Mouse (Mus musculus): Measurements from ENCODE around the gene Sestd1.

The Sestd1 gene

DNA sequence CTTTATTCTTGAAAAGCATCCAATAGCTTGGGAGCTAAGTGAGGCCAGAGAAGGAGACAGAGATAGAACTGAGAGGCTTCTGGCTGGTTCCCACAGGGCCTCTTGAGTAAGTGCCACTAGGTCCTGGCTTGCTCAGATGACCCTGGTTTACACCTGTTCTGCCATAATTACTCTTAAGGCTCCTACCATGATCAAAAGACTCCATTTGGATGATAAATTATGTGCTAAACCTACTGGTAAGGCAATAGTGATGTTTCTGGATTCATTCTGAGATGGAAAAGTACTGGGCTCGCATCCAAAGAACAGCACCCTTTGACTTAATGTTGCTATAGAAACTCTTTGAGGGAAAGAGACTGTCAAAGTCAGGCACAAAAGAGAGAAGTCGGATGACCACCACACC lies 106.1 kb downstream of the Sestd1 start:
- DNase-seq (ENCODE audit: inconsistent ontology term) = no peak

DNA sequence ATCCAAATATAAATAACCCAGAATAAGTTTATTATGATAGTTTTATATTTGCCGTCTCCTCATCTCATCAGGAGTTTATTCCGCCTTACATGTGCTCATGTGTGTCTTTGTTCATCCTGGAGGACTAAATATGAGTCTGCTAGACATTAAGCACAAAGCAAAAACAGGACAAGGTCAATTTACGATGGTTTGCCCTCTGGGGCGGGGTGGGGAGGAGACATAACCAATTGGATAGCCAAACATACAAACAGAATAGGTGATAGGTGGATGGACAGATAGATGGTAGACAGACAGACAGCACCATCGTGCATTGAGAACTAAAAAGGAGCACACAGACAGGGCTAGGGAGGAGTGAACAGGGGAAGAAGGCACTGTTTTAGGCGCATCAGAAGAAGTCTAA lies 106.6 kb downstream of the Sestd1 start:
- no peak for DNase-seq (ENCODE audit: inconsistent ontology term)

DNA sequence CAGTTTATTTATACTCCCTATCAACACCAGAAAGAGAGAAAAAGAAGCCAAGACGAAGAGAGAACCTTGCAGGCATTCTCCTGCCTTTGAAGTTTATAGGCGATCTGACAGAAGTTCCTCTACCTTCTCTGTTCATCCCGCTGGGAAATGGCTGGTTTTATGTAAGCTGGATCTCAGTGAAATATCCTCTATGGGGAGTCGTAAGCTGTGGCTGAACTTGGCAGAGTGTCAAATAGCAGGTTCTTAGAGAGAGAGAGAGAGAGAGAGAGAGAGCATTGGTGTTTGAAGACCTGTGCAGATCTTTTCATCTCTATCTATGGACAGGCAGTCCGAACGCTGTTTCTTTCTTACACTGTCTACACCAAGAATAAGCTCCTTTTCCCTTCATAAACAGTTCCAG lies 107.0 kb downstream of the Sestd1 start:
- no peak for DNase-seq (ENCODE audit: inconsistent ontology term)

DNA sequence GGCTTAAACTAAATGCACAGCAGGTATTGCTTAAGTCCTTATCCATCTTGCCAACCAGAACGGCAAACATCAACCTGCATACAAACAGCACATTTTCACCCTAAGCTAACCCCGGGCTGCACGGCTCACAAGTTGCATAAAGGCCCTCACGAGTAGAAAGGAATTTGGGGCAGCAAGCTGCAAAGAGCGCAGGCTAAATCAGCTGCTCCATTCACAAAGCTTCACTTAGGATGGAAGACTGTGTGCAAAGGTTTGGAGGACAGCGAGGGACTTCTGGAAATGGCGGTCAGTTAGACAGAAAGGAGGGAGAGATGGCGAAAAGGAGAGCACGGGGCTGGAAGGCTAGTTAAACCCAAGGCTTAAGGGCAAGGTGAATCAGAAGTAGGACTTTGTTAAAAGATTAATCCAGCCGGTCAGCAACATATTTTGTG lies 108.1 kb downstream of the Sestd1 start:
- peak; percentile 67 for DNase-seq (ENCODE audit: inconsistent ontology term)

DNA sequence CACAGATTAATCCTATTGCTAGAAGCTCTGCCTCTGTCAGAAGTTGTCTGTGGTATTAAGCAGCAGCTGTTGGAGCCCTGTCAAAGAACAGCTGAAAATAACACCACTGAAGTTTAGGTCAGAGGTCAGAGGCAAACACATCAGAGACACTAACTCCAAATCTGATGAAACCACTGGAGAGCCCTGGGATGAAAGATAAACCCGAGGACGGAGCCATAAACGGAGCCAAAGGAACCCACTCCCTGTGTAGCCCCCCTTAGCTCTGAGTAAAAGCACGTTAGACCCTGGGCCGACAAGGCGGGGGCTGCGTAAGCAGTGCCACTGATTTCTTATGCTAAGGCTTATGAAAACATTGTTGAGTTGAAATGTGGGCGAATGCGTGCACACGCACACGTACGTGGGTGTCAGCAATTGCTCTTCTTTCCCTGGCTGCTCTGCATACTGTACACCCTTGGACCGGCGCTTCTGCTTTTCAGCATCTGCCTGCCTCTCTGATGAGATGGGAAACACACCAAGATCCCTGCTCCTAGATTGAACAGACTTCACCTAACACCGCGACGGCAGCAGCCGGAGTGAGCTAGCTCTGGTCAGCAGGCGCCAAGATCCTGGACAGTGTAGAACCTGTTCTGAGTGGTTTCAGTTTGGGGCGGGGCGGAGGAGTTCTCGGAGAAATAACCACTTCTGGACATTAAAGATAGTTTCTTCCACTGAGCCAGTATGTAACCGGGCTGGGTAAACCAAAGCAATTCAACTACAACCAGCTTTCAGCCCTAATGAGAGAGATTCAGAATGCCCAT lies 108.8 kb downstream of the Sestd1 start:
- peak; percentile 61 for DNase-seq (ENCODE audit: inconsistent ontology term)

DNA sequence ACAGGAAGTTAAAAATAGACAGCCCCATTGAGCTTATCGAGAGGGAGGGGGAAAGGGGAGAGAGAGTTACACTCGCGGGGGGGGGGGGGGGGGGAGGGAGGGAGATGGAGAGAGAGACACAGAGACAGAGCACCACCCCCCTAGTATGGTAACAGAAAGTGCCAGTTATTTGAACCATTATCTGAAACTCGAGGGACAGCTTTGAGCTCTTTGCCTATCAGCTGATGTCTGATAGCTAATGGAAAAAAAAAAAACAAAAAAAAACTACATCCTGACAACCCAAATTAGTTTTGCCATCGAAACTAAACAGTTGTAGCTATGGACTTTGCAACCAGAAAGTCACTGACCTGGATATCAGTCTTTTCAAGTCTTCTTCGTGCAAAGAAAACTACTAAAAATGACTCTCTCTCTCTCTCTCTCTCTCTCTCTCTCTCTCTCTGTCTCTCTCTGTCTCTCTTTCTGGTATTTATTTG lies 109.7 kb downstream of the Sestd1 start, which contains the start of gene Ccdc141:
Gene Ccdc141 (minus strand): TSS at position 4 of the 473 bp plus-strand sequence.
- DNase-seq (ENCODE audit: inconsistent ontology term) = peak; percentile 52

DNA sequence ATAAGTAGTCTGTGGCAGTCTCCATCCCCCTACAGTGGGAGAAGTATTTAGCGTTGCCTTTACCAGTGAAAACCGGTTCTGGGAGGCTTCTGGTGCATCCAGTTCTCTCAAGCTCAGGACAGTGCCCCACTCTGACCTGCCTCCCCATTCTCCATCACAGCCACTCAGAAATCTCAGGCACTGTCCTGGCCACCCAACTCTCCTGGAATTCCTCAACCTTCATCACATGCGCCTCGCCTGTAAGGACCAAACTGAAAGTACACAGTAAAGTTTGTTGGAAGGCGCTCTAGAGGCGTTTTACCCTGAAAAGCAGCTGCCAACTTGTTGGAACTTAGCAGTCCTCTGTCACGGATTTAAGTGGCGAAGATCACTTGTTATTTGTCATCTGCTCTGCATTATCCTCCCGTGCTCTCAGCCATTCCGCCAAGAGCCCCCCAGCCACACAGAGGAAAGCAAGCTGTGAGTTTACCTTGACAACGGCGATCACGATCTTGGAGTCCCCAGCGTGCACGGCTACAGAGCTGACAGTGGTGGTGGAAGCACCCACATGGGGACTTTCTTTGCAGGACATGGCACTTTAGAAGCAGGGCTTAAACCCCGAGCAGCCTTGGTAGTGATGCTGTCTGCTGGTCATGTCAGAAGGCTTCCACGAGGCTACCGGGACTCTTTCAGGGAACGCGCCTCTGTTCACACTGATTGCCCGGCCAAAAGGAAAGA lies 110.3 kb downstream of the Sestd1 start:
- DNase-seq (ENCODE audit: inconsistent ontology term) = peak; percentile 66

DNA sequence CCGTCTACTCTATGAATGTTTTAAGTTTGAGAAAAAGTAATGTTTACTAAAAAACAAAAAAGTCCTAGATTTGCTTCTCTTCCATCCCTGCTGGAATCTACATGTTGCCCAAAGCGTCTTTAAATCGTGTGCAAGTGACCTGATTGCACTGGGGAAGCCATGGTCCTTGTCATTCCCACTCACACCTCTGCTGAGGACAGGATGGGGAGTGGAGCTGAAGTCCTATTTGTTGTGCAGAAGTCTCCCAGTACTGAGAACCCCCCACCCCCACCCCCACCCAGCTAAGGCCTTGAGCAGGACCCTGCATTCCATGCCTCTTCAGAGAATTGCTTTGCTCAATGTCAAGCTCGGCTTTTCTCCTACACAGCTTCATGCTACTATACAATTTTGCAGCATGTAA lies 111.2 kb downstream of the Sestd1 start:
- DNase-seq (ENCODE audit: inconsistent ontology term) = no peak

DNA sequence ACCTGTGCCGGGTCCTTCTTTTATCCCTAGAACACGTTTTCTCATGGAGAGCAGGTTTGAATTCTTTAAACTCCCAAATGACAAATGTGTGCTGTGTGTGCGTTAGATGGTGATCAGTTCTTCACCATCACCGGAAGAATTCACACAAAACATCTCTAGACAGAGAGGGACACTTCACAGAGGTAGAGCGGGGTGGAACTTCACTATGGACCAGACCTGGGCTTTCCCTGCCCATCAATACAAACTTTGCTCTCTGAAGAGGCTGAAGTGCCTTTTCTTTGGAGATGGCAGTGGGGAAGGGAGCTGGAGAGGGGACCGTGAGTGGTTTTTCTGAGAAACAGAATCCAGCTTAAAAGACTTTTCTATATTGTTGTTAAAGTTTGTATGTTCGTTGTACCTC lies 111.6 kb downstream of the Sestd1 start:
- DNase-seq (ENCODE audit: inconsistent ontology term) = no peak

DNA sequence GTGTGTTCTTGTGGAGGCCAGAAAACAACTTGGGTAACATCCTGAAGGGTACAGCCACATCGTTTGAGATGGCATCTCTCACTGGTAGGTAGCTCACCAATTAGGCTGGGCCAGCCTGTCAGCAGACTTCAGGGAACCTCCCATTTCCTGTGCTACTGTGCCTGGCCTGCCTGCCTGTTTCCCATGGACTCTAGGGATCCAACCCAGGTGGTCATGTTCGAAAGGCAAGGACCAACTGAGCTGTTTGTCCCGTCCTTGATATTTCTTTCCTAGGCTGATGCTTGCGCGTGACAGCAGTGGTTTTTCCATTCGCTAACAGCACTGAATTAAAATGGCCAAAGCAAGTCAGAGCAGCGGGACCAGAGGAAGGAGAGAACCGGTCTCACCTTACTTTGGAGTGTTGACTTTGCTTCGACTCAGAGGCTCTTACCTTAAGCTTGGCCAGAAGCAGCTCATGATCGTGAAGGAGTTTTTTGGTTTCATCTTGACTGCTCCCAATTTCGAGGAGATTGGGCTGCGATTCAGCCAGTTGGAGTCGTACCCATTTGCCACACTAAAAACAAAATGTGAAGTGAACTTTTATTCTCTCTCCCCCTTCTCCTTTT lies 112.2 kb downstream of the Sestd1 start:
- DNase-seq (ENCODE audit: inconsistent ontology term) = no peak

DNA sequence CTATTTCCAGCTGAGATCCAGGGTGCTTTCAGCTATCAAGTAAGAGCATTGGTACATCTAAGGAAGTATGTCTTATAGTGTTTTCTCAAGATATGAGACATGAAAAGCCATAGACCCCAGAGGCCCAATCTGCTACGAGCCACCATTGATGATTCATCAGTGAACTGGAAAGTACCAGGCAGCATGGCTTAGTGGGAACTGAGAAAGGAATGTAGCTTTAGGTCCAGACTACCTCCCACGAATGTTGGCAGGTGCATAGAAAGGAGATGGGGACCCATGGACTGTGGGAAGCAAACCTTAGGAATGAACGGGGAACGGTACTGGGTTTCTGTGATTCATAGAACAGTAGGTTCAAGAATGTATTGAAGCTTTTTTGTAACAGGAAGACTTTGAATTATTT lies 114.0 kb downstream of the Sestd1 start:
- DNase-seq (ENCODE audit: inconsistent ontology term) = peak; percentile 83

DNA sequence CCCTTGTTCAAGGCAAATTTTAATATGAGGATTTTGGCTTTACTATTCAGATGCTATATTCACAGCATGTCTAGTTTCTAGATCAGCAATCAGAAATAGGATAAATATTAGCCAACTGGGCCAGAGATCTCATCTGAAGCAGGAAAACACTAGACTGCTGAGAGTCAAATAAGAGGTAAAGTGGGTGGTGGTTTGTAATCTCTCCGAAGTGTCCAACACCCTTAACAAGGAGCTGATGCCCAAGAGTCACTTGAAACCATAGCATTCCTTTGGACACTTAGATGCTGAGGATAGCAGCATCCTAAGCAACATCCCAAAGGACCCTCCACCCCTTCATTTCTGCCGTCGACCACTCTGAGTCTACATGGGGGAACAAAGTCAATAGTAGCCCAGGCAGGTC lies 115.7 kb downstream of the Sestd1 start:
- no peak for DNase-seq (ENCODE audit: inconsistent ontology term)

DNA sequence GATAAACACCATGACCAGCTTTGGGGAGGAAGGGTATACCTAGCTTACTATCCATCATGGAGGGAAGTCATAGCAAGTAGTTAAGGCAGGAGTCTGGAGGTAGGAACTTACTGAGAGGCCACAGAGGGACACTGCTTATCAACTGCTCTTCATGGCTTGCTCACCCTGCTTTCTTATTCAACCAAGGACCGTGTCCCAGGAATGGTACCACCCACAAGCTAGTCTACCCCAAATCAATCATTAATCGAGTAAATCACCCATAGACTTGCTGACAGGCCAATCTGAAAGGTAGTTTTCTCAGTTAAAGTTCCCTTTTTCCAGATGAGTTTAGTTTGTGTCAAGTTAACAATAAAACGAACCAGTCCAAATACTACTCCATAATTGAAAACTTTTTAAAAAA lies 117.0 kb downstream of the Sestd1 start:
- no peak for DNase-seq (ENCODE audit: inconsistent ontology term)

DNA sequence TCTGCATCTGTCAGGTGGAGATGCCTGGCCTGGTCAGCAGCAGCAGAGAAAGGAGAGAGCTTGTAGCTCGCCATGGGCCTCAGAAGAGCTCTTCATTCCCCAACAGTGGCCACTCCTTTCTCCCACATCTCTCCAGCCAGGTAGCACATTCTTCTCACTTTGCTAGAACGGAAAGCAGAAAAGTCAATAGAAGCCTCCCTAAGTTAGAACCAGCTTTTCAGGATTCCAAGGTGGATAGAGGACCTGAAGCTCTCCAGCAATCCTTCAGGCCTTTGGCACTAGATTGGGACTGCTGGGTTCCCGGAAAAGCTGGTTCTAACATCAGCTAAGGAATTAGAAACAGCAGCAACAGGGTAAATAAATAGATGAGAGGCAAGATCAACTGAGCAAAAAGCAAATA lies 118.3 kb downstream of the Sestd1 start:
- DNase-seq (ENCODE audit: inconsistent ontology term) = no peak

DNA sequence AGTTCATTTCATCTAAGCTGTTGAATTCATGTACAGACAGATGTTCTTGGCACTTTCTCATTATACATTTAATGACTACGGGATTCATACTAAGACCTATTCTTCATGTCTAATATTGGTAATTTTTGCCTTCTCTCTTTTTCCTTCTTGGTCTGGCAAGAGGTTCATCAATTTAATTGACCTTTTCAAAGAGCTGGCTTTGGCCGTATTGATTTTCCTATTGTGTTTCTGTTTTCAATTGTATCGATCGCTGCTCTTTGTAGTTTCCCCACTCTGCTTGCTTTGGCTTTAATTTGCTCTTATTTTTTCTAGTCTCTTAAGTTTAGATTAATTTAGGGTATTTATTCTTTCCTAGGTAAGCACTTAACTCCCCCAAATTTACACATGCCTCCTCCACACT lies 122.8 kb downstream of the Sestd1 start:
- no peak for DNase-seq (ENCODE audit: inconsistent ontology term)

DNA sequence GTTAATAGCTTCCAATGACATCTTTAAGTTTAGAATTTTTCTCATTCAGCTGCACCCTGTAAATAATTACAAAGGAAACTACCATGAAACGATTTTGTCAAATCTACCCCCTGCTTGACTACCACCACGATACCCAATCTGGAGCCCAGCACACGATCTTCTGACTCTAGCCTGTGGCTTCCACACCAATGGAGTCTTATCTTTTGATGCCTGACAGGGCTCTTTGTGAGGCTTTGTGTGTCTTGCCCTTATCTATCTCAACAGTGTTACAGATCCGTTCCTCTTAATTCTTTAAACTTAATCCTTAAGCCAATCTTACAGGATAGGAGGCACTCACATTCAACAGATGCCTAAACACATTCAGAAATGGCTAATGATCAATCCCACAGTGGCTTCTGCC lies 126.3 kb downstream of the Sestd1 start:
- DNase-seq (ENCODE audit: inconsistent ontology term) = no peak

DNA sequence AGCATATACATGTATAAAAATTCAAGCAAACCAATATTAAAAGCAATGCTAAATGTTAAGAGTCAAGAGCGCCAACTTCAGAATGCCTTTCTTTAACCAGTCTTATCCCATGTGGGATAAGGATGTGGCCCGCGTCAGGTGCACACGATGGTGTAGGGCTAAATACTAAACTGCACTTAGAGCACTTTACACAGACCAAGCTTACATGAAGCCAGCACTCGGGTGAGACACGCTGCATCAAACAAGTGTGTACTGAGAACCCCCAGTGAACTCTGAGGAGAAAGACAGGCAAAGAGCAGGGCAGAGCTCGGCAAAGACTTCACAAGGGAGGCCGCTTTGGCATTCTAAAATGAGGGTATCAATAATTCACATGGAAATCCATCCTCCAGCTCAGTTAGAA lies 129.1 kb downstream of the Sestd1 start:
- no peak for DNase-seq (ENCODE audit: inconsistent ontology term)

DNA sequence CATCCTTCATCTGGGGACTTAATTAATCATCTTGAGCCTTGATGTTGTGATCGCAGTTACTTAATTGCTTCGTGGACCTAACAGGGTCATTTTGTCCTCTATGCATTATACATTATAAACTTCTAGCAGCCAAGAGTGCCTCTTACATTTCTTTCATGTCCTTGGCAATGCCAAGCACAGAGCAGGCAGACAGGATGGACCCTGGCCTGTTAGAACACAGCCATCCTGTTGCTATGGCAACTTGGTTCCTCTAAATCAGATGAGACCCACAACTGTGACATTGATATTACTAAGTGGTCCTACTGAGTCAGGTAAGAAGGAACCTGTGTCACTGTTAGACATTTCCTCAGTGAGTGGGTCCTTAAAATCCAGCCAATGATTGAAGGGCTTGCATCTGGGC lies 130.8 kb downstream of the Sestd1 start:
- DNase-seq (ENCODE audit: inconsistent ontology term) = no peak

DNA sequence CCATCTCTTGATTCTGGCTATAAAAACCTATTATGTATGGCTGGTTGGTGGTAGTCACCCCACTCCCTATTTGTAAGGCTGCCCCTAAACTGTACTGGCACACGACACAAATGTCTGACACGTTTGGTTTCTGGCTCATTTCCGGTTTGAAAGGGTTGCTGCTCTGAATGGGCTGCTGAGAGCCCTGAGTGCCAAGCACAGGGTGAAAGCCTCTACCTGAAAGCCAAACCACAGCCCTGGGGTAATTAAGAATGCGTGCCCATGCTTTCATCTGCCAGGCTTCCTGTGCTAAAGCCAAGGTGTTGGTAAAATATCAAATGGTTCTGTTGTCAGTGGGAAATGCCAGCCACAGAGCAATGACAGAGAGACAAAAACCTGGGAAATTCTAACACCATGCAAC lies 132.2 kb downstream of the Sestd1 start:
- peak; percentile 42 for DNase-seq (ENCODE audit: inconsistent ontology term)

DNA sequence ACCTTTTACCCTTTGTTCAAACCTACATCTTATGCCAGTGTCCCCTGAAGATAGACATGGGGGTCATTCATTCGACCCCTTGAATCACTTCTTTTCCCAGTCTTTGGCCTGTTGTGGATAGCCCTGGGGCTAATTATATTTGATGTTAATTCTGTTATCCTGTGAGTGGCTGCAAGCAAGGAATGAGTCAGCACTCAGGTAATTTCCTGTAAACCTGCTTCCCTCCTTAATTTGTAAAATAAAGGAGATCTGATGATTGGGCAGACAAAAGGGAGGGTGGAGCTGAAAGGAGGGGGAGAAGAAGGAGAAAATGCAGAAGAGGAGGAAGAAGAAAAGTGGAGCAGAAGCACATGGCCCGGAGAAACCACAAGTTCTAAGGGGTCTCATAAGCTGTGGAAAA lies 133.4 kb downstream of the Sestd1 start:
- no peak for DNase-seq (ENCODE audit: inconsistent ontology term)

DNA sequence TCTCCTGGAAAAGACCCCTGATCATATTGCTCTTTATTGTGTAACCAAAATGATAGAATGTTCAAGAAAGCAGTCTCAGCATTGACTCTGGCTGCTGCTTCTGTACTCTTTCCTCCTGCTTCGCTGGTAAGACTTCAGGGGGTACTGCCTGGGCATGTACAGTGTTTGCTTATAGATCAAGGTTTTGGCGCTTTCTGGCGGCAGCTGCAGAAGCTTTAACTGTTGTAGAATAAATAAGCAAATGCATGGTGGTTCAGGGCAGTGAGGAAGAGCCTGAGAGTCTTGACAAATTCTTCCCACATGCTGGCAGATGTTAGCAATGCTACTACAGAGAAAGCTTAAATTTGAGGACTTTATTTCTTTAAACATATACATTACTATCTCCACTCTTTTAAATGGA lies 134.1 kb downstream of the Sestd1 start:
- DNase-seq (ENCODE audit: inconsistent ontology term) = no peak

DNA sequence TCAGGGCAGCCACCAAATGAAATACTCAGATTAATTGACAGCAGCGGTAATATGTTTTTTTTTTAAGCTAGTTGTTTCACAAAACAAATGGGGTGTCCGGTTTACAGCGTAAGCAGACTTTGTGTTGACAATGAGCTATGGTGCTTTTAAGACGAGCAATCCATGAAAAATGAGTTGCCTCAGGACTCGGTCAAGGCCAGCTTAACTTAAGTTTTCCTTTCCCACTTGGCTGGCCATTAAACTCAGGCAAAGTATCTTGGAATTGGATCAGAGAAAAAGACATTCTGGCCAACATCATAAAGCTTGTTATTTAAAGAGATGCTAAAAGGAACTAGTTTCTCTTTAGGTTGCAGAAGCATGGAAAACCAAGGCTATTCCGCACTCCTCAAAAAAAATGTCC lies 136.9 kb downstream of the Sestd1 start:
- no peak for DNase-seq (ENCODE audit: inconsistent ontology term)

DNA sequence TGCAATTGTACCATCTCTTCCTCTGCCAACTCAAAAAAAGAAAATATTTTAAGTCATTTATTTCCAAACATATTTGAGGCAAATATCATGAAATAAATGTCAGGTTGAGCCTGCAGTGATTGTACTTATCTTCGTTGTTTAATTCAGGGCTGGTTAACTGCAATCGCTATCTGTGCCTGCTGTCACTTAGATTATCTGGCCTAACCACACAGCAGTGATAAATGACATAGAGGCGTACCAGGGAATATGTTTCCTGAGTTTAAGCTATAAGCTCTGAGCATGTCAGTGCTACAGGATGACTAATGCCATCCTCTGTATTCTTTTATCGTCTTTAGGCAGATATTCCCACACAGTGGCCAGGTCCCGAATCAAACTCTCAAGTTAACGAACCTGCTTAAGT lies 141.5 kb downstream of the Sestd1 start:
- DNase-seq (ENCODE audit: inconsistent ontology term) = no peak
